Mouse (Mus musculus) intestine, embryonic 14.5 days (tissue): ENCODE measurements around the gene V1ra8. TPM values are rescaled to one million over a fixed set of nuclear protein-coding genes. Genes with fewer than 3 reads are reported as not detected.

Experiments
- polyA plus RNA-seq: library from polyadenylated mRNA; unstranded; fragments of >200 nt; fragmentation: Nextera tagmentation; extraction: Ambion mirVana; gene quantifications from 2 replicates; pipeline ENCODE4 v1.2.1, GENCODE M21; 2014

The V1ra8 gene
- polyA plus RNA-seq, 1 experiment from 2014 or later = not detected

Other genes with a start within 250 kb of the V1ra8 start
- gene Vmn1r46, start 233.5 kb upstream of the V1ra8 start, polyA plus RNA-seq = not detected in 2 replicates
- not detected in 2 replicates for gene Vmn1r47, start 186.6 kb upstream of the V1ra8 start, polyA plus RNA-seq
- not detected in 2 replicates for gene Vmn1r48, start 166.0 kb upstream of the V1ra8 start, polyA plus RNA-seq
- gene Vmn1r49, start 124.3 kb upstream of the V1ra8 start, polyA plus RNA-seq = not detected in 2 replicates
- not detected in 2 replicates for gene Vmn1r50, start 101.4 kb upstream of the V1ra8 start, polyA plus RNA-seq
- gene Vmn1r51, start 80.2 kb upstream of the V1ra8 start, polyA plus RNA-seq = 0.04 TPM in 1 of 2 replicates, not detected in the other
- not detected in 2 replicates for gene Vmn1r52, start 28.0 kb upstream of the V1ra8 start, polyA plus RNA-seq
- gene Vmn1r53, start 21.6 kb downstream of the V1ra8 start, polyA plus RNA-seq = not detected in 2 replicates
- gene Vmn1r54, start 43.5 kb downstream of the V1ra8 start, polyA plus RNA-seq = not detected in 2 replicates
- gene BC048671, start 98.4 kb downstream of the V1ra8 start, polyA plus RNA-seq = not detected in 2 replicates
- 0.28 and 0.46 TPM in 2 replicates for gene Chst13, start 122.4 kb downstream of the V1ra8 start, polyA plus RNA-seq
- gene Uroc1, start 130.5 kb downstream of the V1ra8 start, polyA plus RNA-seq = not detected in 2 replicates
- gene Zxdc, start 166.7 kb downstream of the V1ra8 start, polyA plus RNA-seq = 9.7 and 9.9 TPM in 2 replicates
- gene Cfap100, start 226.0 kb downstream of the V1ra8 start, polyA plus RNA-seq = 0.46 TPM in 2 replicates